Mouse (Mus musculus) olfactory bulb, adult 2 months (tissue): ENCODE results near the gene Cdh7.

Source experiments
- CTCF ChIP-seq: fragments of 200-500 bp; IDR thresholded peaks from 2 replicates; pipeline ENCODE4 v1.5.1; 2012; ENCODE audit warnings: low read depth, mild to moderate bottlenecking, low read length, moderate library complexity; ENCODE audit not compliant: insufficient read depth
- POLR2A ChIP-seq: fragments of 200-500 bp; IDR thresholded peaks from 2 replicates; pipeline ENCODE4 v1.6.1; 2012; ENCODE audit warnings: mild to moderate bottlenecking, low read depth, low read length, moderate library complexity; ENCODE audit not compliant: insufficient read depth

DNA sequence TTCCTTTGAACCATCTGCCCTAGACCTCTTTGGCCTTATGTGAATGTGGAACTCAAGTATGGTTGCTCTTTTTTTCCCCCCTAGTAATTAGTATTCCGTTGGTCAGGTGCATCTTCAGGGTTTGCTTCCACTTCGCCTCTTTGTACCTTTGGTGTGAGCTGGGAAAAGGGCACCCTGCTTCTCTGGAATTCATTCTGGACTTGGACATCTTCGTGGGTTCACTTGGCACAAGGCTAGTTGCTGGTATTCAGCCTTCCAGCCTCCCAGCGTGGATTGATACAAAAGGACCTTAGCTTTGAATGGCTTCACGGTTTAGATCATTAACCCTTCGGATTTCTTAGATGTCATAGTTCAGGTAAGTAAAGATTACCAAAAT is 1.3 kb downstream of the Cdh7 start:
- TF ChIP-seq CTCF (no peak), POLR2A (no peak)
